Mouse (Mus musculus): Measurements from ENCODE around the gene Dyrk3.

- TF ChIP-seq CHD2 (IDR thresholded peaks at IDR 0.05; ENCODE audit: low read depth, low read length) = no peak
- TF ChIP-seq ZC3H11A (IDR thresholded peaks at IDR 0.05; ENCODE audit: borderline replicate concordance, low read depth, low read length) = no peak
Measured at GRCm38 (mm10) chr1:131096132-131096695, 41.9 kb downstream of the Dyrk3 start.

Data from ES-E14 (cell line).